Mouse (Mus musculus) forebrain, postnatal 0 days (tissue): ENCODE measurements around the gene Sp1. TPM values are rescaled to one million over a fixed set of nuclear protein-coding genes. Genes with fewer than 3 reads are reported as not detected.

Experiments used
- ATAC-seq: fragments of 200-750 bp; cut with Nextera tagmentation; 2 replicates; pipeline ENCODE4 v1.8.0; 2017; ENCODE audit warnings: mild to moderate bottlenecking, moderate library complexity
- DNase-seq: peaks from one replicate; pipeline ENCODE4 v3.0.0-alpha.2; 2015
- H3K27ac ChIP-seq: fragments of 300-500 bp; sonication (generic); 2 replicates; pipeline ENCODE4 v1.5.1; 2014; ENCODE audit warnings: low read depth, mild to moderate bottlenecking, antibody characterized with exemption, low read length, moderate library complexity, mixed read lengths
- H3K27me3 ChIP-seq: fragments of 300-500 bp; sonication (generic); 2 replicates; pipeline ENCODE4 v1.6.1; 2014; ENCODE audit warnings: mild to moderate bottlenecking, low read length, mixed read lengths; ENCODE audit not compliant: insufficient read depth
- H3K36me3 ChIP-seq: fragments of 300-500 bp; sonication (generic); 2 replicates; pipeline ENCODE4 v1.6.1; 2014; ENCODE audit warnings: mild to moderate bottlenecking, moderate library complexity; ENCODE audit not compliant: insufficient read depth
- H3K4me1 ChIP-seq: fragments of 300-500 bp; sonication (generic); 2 replicates; pipeline ENCODE4 v1.6.1; 2014; ENCODE audit warnings: antibody characterized with exemption; ENCODE audit not compliant: insufficient read depth
- H3K4me2 ChIP-seq: fragments of 300-500 bp; sonication (generic); 2 replicates; pipeline ENCODE4 v1.6.1; 2014; ENCODE audit warnings: low read depth, mild to moderate bottlenecking, moderate library complexity
- H3K4me3 ChIP-seq: fragments of 300-500 bp; sonication (generic); 2 replicates; pipeline ENCODE4 v1.5.1; 2014; ENCODE audit warnings: low read depth, low read length, mixed read lengths
- H3K9ac ChIP-seq: fragments of 300-500 bp; sonication (generic); 2 replicates; pipeline ENCODE4 v1.6.1; 2014; ENCODE audit warnings: mild to moderate bottlenecking
- H3K9me3 ChIP-seq: fragments of 300-500 bp; sonication (generic); 2 replicates; pipeline ENCODE4 v1.6.1; 2016; ENCODE audit warnings: low read length
- CTCF ChIP-seq: sonication (generic); IDR thresholded peaks from 2 replicates; pipeline ENCODE4 v1.5.1; 2016; ENCODE audit warnings: antibody characterized with exemption, control low read depth, low read depth
- WGBS: fragments of 180-500 bp; shearing (Covaris S2); extraction: QIAGEN DNeasy Blood & Tissue Kit; methylation state at CpG from one replicate; pipeline ENCODE4 v1.1.7; 2014; 5-methylcytosine and 5-hydroxymethylcytosine counted together
- polyA plus RNA-seq: library from polyadenylated mRNA; unstranded; fragments of >200 nt; fragmentation: Nextera tagmentation; extraction: Ambion mirVana; gene quantifications from 2 replicates; pipeline ENCODE4 v1.2.1, GENCODE M21; 2015
- total RNA-seq: library from RNA; depleted of rRNA; stranded (reverse); fragments of >200 nt; gene quantifications from 2 replicates; pipeline ENCODE4 v1.2.3, GENCODE M21; 2014

Gene Sp1
- total and polyA plus RNA-seq, 2 experiments from 2014 or later = 2.6 to 22.5 TPM

GRCm38 (mm10) chr15:102366238-102366637 is 39.7 kb upstream of the Sp1 start:
- H3K27ac ChIP-seq = no peak overlapping the region
- 6% methylated on average over 7 of the region's 7 CpGs for WGBS
- H3K27me3 ChIP-seq = peaks cover 17% of the 10 kb centered on the region; the same call in 1 of the 2 replicates
- peak overlapping the region; percentile 19; the same call in 1 of the 2 replicates for H3K4me3 ChIP-seq
- no peaks in the 10 kb centered on the region for H3K4me1 ChIP-seq
- no peaks in the 10 kb centered on the region for H3K9me3 ChIP-seq
- DNase-seq = no peak
- no peak for ATAC-seq
- no peaks in the 10 kb centered on the region for H3K36me3 ChIP-seq
- H3K9ac ChIP-seq = no peak overlapping the region; the same call in 1 of the 2 replicates
- no peak for TF ChIP-seq CTCF
- peak overlapping the region; percentile 42 for H3K4me2 ChIP-seq

- H3K36me3 ChIP-seq = no peaks in the 10 kb centered on the region
- peak within 1 kb of the TSS; percentile 19 for H3K4me3 ChIP-seq
- TF ChIP-seq CTCF = no peak; the same call in 1 of the 2 replicates
- no peaks in the 10 kb centered on the region for H3K4me1 ChIP-seq
- 7% methylated on average over 15 of the region's 15 CpGs for WGBS
- H3K9ac ChIP-seq = peak within 1 kb of the TSS; percentile 25; the same call in 1 of the 2 replicates
- peak; percentile 54 for ATAC-seq
- H3K27me3 ChIP-seq = peaks cover 17% of the 10 kb centered on the region; the same call in 1 of the 2 replicates
- H3K4me2 ChIP-seq = peak within 1 kb of the TSS; percentile 42
- H3K9me3 ChIP-seq = no peaks in the 10 kb centered on the region
- H3K27ac ChIP-seq = no peak within 1 kb of the TSS
- DNase-seq = peak; percentile 44
Observed at GRCm38 (mm10) chr15:102366733-102367344, 39.1 kb upstream of the Sp1 start, which contains the start of gene Sp7. Gene Sp7 (minus strand): TSS chr15:102367182.

- no peak for TF ChIP-seq CTCF
- Histone ChIP-seq H3K4me3 (no peak overlapping the region), H3K4me1 (no peaks in the 10 kb centered on the region), H3K27ac (no peak overlapping the region), H3K4me2 (no peak overlapping the region), H3K9ac (no peak overlapping the region), H3K9me3 (no peaks in the 10 kb centered on the region), H3K36me3 (no peaks in the 10 kb centered on the region), H3K27me3 (peaks cover 17% of the 10 kb centered on the region; the same call in 1 of the 2 replicates)
- ATAC-seq (no peak), DNase-seq (no peak)
- 14% methylated on average over 13 of the region's 13 CpGs for WGBS
Observed at GRCm38 (mm10) chr15:102369972-102370371, 36.0 kb upstream of the Sp1 start.

GRCm38 (mm10) chr15:102370727-102371126 is 35.2 kb upstream of the Sp1 start:
- no peak overlapping the region for H3K4me2 ChIP-seq
- H3K27me3 ChIP-seq = peaks cover 11% of the 10 kb centered on the region; the same call in 1 of the 2 replicates
- WGBS = 12% methylated on average over 10 of the region's 10 CpGs
- no peak overlapping the region for H3K4me3 ChIP-seq
- no peak for TF ChIP-seq CTCF
- DNase-seq (no peak), ATAC-seq (no peak)
- H3K9ac ChIP-seq = no peak overlapping the region
- H3K36me3 ChIP-seq = no peaks in the 10 kb centered on the region
- no peak overlapping the region for H3K27ac ChIP-seq
- no peaks in the 10 kb centered on the region for H3K9me3 ChIP-seq
- H3K4me1 ChIP-seq = no peaks in the 10 kb centered on the region

- peak; percentile 41 for DNase-seq
Observed at GRCm38 (mm10) chr15:102376453-102377162, 29.3 kb upstream of the Sp1 start.

GRCm38 (mm10) chr15:102377163-102377543 is 28.8 kb upstream of the Sp1 start:
- H3K27me3 ChIP-seq = no peaks in the 10 kb centered on the region
- ATAC-seq (peak; percentile 65), DNase-seq (peak; percentile 81)
- H3K4me2 ChIP-seq = peak overlapping the region; percentile 97
- WGBS = 0% methylated on average over 7 of the region's 7 CpGs
- peak; percentile 86 for TF ChIP-seq CTCF
- H3K4me3 ChIP-seq = peak overlapping the region; percentile 49
- H3K36me3 ChIP-seq = no peaks in the 10 kb centered on the region
- peak overlapping the region; percentile 52 for H3K9ac ChIP-seq
- H3K9me3 ChIP-seq = no peaks in the 10 kb centered on the region
- no peaks in the 10 kb centered on the region for H3K4me1 ChIP-seq
- H3K27ac ChIP-seq = 0 out of 2 replicates have a peak overlapping the region, but pooled peaks have one; percentile 2

More at GRCm38 (mm10) chr15:102376453-102377162, 29.3 kb upstream of the Sp1 start:
- TF ChIP-seq CTCF = no peak
- Histone ChIP-seq H3K9ac (peak overlapping the region; percentile 52), H3K9me3 (no peaks in the 10 kb centered on the region), H3K4me1 (no peaks in the 10 kb centered on the region), H3K4me2 (peak overlapping the region; percentile 97), H3K4me3 (peak overlapping the region; percentile 49), H3K27ac (0 out of 2 replicates have a peak overlapping the region, but pooled peaks have one; percentile 2), H3K36me3 (no peaks in the 10 kb centered on the region), H3K27me3 (no peaks in the 10 kb centered on the region)
- WGBS = 3% methylated on average over 42 of the region's 43 CpGs
- peak; percentile 61 for ATAC-seq

GRCm38 (mm10) chr15:102377810-102378262 is 28.1 kb upstream of the Sp1 start:
- H3K4me2 ChIP-seq = no peak overlapping the region
- H3K27ac ChIP-seq = no peak overlapping the region
- H3K36me3 ChIP-seq = no peaks in the 10 kb centered on the region
- no peaks in the 10 kb centered on the region for H3K9me3 ChIP-seq
- H3K27me3 ChIP-seq = no peaks in the 10 kb centered on the region
- DNase-seq = no peak
- WGBS = 12% methylated on average over 10 of the region's 10 CpGs
- H3K4me1 ChIP-seq = no peaks in the 10 kb centered on the region
- TF ChIP-seq CTCF = no peak
- no peak overlapping the region for H3K4me3 ChIP-seq
- no peak overlapping the region for H3K9ac ChIP-seq
- no peak for ATAC-seq
